Mouse (Mus musculus) heart, adult 2 months (tissue): Measurements from ENCODE around the gene Spata21.

Experiments
- CTCF ChIP-seq: fragments of 200-600 bp; IDR thresholded peaks from 2 replicates; pipeline ENCODE4 v1.8.1; 2022; ENCODE audit warnings: antibody characterized with exemption, mild to moderate bottlenecking, moderate library complexity
- POLR2A ChIP-seq: fragments of 200-500 bp; IDR thresholded peaks from 2 replicates; pipeline ENCODE4 v1.6.1; 2011; ENCODE audit warnings: mild to moderate bottlenecking, low read depth, low read length, control low read depth; ENCODE audit not compliant: insufficient read depth

DNA sequence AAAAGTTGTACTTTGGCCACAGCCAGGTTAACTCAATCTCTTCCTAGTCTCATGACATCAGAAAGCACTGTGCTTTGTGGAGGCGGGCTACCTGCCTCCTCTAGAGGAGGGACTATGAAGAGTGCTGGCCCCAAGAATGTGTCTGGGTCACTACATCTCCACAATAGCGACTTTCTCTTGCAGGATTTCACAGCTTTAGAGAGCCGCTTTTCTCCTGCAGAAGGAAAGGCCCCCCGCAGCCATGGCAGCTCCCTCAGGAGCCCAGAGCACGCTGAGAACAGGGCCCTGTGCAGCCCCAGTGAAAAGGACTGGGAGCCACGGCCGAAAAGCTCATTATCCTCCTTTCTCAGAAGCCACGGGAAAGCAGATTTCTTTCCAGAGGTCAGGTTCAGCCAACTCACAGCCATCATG, 45.9 kb downstream of the Spata21 start:
- TF ChIP-seq CTCF (no peak), POLR2A (no peak)
